Mouse (Mus musculus): ENCODE results near the gene Fgf10. TPM values are rescaled to one million over a fixed set of nuclear protein-coding genes. Genes with fewer than 3 reads are reported as not detected.
A peak's percentile ranks its signal among the peaks of the same experiment; 100 is the strongest.

The Fgf10 gene
- polyA plus RNA-seq, 1 experiment: 4.5 TPM

GRCm38 (mm10) chr13:118664901-118665300 is 4.7 kb upstream of the Fgf10 start:
- DNase-seq: no peak
- TF ChIP-seq POLR2A (IDR thresholded peaks at IDR 0.05; ENCODE audit: borderline replicate concordance, extremely low read depth, low read depth, low read length): no peak
- TF ChIP-seq CTCF (IDR thresholded peaks at IDR 0.05; ENCODE audit: insufficient read depth, low read length): no peak
- Histone ChIP-seq H3K4me1 (ENCODE audit: control insufficient read depth, insufficient read depth, low read length) (no peaks in the 10 kb centered on the region), H3K4me3 (replicated peaks; ENCODE audit: extremely low read depth, low read depth, low read length) (no peak overlapping the region)
- 77% methylated on average over 2 of the region's 2 CpGs for WGBS

- WGBS: 54% methylated on average over 3 of the region's 3 CpGs
- TF ChIP-seq CTCF (IDR thresholded peaks at IDR 0.05; ENCODE audit: insufficient read depth, low read length): no peak
- no peak for TF ChIP-seq POLR2A (IDR thresholded peaks at IDR 0.05; ENCODE audit: borderline replicate concordance, extremely low read depth, low read depth, low read length)
- Histone ChIP-seq H3K4me3 (replicated peaks; ENCODE audit: extremely low read depth, low read depth, low read length) (no peak overlapping the region), H3K4me1 (ENCODE audit: control insufficient read depth, insufficient read depth, low read length) (no peaks in the 10 kb centered on the region)
- no peak for DNase-seq
Measured at GRCm38 (mm10) chr13:118679228-118679627, 9.6 kb downstream of the Fgf10 start.

- no peak overlapping the region for H3K4me3 ChIP-seq (replicated peaks; ENCODE audit: extremely low read depth, low read depth, low read length)
- WGBS: 83% methylated on average over 2 of the region's 2 CpGs
- DNase-seq: no peak
- no peak for TF ChIP-seq POLR2A (IDR thresholded peaks at IDR 0.05; ENCODE audit: borderline replicate concordance, extremely low read depth, low read depth, low read length)
- TF ChIP-seq CTCF (IDR thresholded peaks at IDR 0.05; ENCODE audit: insufficient read depth, low read length): no peak
- H3K4me1 ChIP-seq (ENCODE audit: control insufficient read depth, insufficient read depth, low read length): no peaks in the 10 kb centered on the region
Measured at GRCm38 (mm10) chr13:118693049-118693448, 23.5 kb downstream of the Fgf10 start.

GRCm38 (mm10) chr13:118695103-118695502 is 25.5 kb downstream of the Fgf10 start:
- WGBS: 17% methylated on average over 4 of the region's 4 CpGs
- no peak for DNase-seq
- TF ChIP-seq CTCF (IDR thresholded peaks at IDR 0.05; ENCODE audit: insufficient read depth, low read length) (no peak), POLR2A (IDR thresholded peaks at IDR 0.05; ENCODE audit: borderline replicate concordance, extremely low read depth, low read depth, low read length) (no peak)
- H3K4me1 ChIP-seq (ENCODE audit: control insufficient read depth, insufficient read depth, low read length): no peaks in the 10 kb centered on the region
- no peak overlapping the region for H3K4me3 ChIP-seq (replicated peaks; ENCODE audit: extremely low read depth, low read depth, low read length)

GRCm38 (mm10) chr13:118703727-118704126 is 34.1 kb downstream of the Fgf10 start:
- Histone ChIP-seq H3K4me1 (ENCODE audit: control insufficient read depth, insufficient read depth, low read length) (no peaks in the 10 kb centered on the region), H3K4me3 (replicated peaks; ENCODE audit: extremely low read depth, low read depth, low read length) (no peak overlapping the region)
- no peak for DNase-seq
- no peak for TF ChIP-seq POLR2A (IDR thresholded peaks at IDR 0.05; ENCODE audit: borderline replicate concordance, extremely low read depth, low read depth, low read length)
- no peak for TF ChIP-seq CTCF (IDR thresholded peaks at IDR 0.05; ENCODE audit: insufficient read depth, low read length)

- Histone ChIP-seq H3K4me3 (replicated peaks; ENCODE audit: extremely low read depth, low read depth, low read length) (no peak overlapping the region), H3K4me1 (ENCODE audit: control insufficient read depth, insufficient read depth, low read length) (no peaks in the 10 kb centered on the region)
- 77% methylated on average over 3 of the region's 3 CpGs for WGBS
- DNase-seq: no peak
- TF ChIP-seq POLR2A (IDR thresholded peaks at IDR 0.05; ENCODE audit: borderline replicate concordance, extremely low read depth, low read depth, low read length): no peak
Measured at GRCm38 (mm10) chr13:118705716-118706115, 36.1 kb downstream of the Fgf10 start.

- no peak overlapping the region for H3K4me3 ChIP-seq (replicated peaks; ENCODE audit: extremely low read depth, low read depth, low read length)
- TF ChIP-seq POLR2A (IDR thresholded peaks at IDR 0.05; ENCODE audit: borderline replicate concordance, extremely low read depth, low read depth, low read length) (no peak), CTCF (IDR thresholded peaks at IDR 0.05; ENCODE audit: insufficient read depth, low read length) (no peak)
Measured at GRCm38 (mm10) chr13:118709912-118710311, 40.3 kb downstream of the Fgf10 start.

GRCm38 (mm10) chr13:118713626-118714150 is 44.1 kb downstream of the Fgf10 start:
- WGBS: 2% methylated on average over 14 of the region's 14 CpGs
- no peak for TF ChIP-seq CTCF (IDR thresholded peaks at IDR 0.05; ENCODE audit: insufficient read depth, low read length)
- no peak for TF ChIP-seq POLR2A (IDR thresholded peaks at IDR 0.05; ENCODE audit: borderline replicate concordance, extremely low read depth, low read depth, low read length)
- H3K4me1 ChIP-seq (ENCODE audit: control insufficient read depth, insufficient read depth, low read length): no peaks in the 10 kb centered on the region
- DNase-seq: no peak
- no peak overlapping the region for H3K4me3 ChIP-seq (replicated peaks; ENCODE audit: extremely low read depth, low read depth, low read length)

More at GRCm38 (mm10) chr13:118709912-118710311, 40.3 kb downstream of the Fgf10 start:
- no peaks in the 10 kb centered on the region for H3K4me1 ChIP-seq (ENCODE audit: control insufficient read depth, insufficient read depth, low read length)
- 64% methylated on average over 1 of the region's 1 CpGs for WGBS
- DNase-seq: no peak

GRCm38 (mm10) chr13:118714284-118715065 is 44.9 kb downstream of the Fgf10 start:
- peak overlapping the region; percentile 66 for H3K4me3 ChIP-seq (replicated peaks; ENCODE audit: extremely low read depth, low read depth, low read length)
- DNase-seq: peak; percentile 6
- TF ChIP-seq POLR2A (IDR thresholded peaks at IDR 0.05; ENCODE audit: borderline replicate concordance, extremely low read depth, low read depth, low read length): no peak
- no peak for TF ChIP-seq CTCF (IDR thresholded peaks at IDR 0.05; ENCODE audit: insufficient read depth, low read length)

More at GRCm38 (mm10) chr13:118714284-118715065, 44.9 kb downstream of the Fgf10 start:
- WGBS: 2% methylated on average over 36 of the region's 36 CpGs
- no peaks in the 10 kb centered on the region for H3K4me1 ChIP-seq (ENCODE audit: control insufficient read depth, insufficient read depth, low read length)
